Mouse (Mus musculus): ENCODE results near the gene Gadl1.

Gene Gadl1

DNA sequence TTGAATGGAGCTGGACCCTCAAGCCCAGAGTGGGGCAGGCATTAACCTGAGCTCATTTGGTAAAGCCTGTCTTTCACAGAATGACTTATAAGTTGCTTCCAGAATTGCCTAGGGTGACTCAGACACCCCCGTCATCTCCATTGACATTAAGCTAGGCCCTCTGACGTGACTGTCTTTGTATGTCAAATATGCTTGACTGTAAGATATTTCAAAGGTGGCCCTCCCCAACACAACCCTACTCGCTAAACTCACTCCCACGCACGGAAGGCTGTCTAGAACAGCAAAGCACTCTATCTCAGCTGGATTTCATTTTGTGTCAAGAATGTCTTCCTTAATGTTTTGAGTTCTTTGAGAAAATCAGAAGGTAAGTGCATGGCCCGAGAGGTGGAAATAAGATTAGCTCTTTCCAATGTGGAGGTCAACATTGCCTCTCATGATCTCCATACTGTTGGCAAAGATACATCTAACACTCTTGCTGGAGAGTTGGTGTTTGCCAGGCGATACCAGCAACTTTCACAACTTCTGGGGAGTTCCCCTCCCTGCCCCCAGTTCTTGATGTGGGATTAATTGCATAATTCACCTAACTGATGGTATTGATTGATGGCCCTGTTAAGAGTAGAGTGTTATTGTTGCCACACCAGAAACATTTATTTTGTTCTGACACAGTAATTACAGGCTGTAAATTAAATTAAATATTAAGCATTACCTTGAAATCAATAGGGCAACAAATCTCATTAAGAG is 182.0 kb downstream of the Gadl1 start:
- no peak for DNase-seq

DNA sequence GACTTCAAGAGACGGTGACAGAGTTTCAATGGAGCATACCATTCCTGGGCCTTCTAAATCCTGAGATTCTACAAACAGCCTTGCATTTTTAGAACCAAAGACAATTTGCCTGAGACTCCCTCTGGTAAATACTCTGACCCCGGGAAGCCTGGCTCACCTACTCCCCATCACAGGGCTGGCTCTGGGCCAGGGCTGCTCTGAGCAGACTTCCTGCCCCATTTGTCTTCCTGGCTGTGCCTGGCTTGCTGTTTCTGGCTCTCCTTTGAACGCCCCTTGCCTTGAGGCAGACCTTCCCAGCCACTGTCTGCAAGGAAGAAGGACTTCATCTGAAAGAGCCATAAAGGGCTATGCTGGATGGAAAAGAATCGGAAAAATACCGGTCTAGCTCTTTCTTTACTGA is 182.7 kb downstream of the Gadl1 start:
- DNase-seq: no peak

DNA sequence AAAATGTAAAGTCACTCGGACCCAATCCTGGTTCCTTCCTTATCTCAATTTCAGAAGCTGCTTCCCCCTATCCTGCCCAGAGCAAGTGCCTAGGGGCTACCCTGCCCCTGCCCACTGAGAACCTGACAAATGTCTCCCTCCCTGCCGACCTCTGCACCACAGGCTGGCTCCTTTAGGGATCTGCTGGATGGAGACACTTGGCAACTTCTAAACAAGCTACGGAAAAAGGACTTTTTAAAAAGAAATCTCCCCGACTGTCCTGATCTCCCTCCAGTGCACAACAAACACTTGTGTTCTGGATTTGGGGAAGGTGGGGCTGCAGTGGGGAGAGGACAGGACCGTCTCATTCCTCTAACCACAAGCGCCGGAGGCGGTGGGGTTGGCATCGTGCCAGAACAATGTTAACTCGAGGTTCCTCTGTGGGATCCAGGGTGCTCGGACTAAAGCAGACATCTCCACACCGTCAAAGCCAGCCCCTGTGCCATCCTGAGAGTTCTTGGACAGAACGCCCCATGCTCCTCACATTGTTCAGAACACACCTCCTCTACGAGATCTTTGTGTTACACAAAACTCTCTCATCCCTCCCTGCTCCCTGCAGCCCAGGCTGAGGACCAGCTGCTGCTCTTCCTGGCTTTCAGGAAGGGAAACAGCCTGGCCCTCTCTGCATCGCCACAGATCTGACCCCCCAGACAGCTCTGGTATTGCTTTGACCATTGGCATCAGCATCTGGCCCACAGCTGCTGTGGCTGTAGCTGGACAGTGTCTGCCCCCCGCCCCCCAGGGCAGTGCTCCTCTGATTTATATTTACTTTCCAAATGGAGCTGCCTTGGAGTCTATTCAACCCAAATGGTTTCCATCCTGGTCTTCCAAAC is 189.7 kb downstream of the Gadl1 start:
- DNase-seq: no peak

DNA sequence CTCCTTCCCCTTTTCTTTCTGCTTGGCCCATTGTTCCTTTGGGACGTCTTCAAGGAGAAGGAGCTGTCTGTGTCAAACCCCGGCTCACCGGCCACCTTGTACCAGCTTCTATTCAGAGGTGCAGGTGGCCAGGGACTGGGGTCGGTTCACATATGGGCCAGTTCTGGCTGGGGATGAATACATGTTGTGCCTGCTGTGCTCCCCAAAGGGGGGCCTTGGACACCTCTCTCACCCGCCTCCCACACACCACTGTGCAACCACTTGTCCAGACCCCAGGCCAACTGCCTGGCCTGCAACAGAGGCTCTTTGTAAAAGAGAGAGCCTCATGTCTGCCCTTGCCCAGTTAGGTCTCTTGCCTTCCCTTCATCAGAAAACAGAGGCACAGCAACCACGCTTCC is 190.3 kb downstream of the Gadl1 start:
- no peak for DNase-seq

DNA sequence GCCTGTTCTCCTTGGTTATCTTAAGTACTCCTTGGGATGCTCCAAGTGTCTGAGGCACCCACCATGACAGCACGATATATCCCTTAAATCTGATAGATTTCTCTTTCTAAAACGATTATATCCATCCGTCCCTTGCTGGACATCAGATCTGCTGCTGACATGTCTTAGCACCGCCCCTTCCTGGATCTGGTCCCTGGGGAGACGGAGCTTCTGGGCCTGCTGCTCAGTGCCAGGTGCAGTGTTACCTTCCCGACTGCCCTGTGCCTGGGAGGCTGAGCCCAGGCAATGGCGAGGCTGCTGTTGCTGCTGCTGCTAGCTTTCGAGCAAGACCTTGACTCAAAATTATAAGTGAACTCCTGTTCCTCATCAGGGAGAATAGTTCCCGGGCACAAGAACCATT is 190.8 kb downstream of the Gadl1 start:
- DNase-seq: no peak

DNA sequence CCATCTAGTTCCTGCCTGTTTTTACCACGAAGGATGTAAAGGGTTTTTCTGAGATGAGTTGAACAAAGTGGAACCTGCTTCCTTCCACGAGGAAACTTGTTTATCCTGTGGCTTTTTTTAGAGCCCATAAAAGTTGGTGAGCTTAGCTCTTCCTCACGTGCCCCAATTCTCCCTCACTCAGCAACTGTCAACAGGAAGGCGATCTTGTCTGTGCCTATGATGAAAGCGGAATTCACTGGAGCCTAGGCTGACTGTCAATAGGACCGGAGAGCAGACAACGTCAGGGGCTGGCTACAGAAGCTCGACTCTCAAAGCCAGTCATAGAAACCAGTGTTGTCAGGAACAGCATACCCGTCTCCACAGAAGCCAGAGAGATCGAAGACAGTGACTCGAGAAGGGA is 192.6 kb downstream of the Gadl1 start:
- no peak for DNase-seq

DNA sequence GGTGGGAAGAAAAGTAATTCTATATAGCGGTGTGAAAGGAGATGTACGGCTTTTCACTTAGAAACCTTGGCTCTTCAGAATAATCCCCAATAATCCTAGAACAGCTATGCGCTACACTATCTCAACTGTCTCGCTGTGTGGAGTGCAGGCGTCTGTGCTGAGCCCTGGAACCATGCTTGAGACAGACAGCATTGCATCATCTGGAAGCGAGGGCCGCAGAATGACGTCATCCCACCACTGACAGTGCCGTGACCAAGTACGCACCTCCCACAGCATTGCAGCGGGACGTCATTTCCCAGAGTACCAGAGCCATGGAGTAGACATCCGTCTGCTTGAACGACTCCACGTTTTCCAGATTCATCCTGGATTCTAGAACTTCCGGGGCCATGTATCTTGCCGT is 195.5 kb downstream of the Gadl1 start:
- no peak for DNase-seq

DNA sequence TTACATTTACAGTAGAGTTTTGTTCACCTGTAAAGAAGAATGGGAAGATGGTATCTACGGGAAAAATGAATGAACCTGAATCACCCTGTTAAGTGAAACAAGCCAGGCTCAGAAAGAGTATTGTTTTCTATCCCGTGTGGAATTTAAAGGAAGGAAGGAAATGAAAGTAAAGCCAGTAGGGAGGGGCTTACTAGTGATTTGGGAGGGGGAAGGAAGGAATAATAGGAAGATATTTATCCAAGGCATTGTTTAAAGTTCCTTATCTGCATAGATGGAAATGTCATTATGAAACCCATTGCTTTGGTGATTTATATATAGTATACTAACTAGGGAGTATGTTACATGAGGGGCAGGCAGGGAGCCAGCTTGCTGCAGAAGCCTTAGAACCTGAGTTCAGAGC is 199.5 kb downstream of the Gadl1 start:
- no peak for DNase-seq

DNA sequence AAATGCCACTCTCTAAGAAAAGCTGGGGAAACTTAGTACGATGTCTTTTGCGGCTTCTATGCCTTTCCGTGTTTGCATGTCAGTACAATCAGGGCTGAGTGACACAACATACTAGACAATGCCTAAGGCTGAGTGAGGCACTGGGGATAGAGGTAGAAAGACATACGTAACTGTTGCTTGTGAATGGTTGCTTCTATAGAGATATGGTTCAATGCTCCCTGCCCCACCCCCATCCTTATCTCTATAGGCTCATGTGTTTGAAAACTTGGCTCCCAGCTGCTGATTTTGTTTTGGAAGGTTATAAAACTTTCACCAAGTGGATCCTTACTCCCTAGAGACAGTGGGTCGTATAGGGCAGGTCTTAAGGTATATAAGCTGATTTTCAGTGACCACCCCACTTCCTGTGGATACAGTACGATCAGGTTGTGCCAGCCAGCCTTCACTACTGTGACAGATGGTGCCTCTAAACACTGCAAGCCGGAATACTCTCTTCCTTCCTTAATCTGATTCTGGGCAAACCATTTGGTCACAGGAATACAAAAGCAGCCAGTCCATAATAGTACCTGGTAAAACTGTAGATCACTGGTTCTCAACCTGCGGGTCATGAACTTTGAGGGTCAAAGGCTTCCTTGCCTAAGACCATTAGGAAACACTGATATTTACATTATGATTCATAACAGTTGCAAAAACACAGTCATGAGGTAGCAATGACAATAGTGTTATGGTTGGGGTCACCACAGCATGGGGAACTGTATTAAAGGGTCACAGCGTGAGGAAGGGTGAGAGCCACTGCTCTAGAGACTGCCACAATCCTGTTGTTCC is 202.1 kb downstream of the Gadl1 start:
- DNase-seq: no peak

DNA sequence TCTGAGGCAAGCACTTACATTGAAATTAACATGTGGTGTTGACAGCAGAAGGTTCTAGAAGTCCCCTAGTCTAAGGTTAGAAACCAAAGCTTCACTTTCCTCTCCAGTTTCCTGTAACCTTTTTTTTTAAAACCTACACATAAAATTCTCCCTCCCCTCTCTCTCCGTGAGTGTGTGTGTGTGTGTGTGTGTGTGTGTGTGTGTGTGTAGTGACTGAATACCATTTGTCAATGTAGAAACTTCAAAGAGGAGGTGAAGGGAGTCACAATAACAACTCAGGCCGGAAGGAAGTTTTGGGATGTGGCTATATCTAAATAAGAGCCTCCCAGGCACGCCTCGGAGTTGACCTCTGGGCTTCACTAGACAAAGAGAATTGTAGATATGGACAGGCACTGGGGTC is 205.1 kb downstream of the Gadl1 start:
- DNase-seq: no peak

DNA sequence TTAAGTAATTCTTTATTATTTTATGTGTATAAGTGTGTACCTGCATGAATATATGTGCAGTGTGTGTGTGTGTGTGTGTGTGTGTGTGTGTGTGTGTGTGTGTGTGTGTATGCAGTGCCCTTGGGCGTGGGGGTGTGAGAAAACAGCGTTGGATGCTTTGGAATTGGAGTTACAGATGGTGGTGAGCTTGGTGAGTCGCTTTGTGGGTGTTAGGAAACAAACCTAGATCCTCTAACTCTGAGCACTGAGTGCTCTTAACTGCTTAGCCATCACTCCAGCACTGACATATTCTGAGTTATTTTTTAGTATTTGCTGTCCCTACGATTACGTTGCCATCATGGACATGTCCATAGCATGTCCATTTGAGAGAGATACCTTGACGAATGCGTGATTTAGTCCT is 206.6 kb downstream of the Gadl1 start:
- no peak for DNase-seq

DNA sequence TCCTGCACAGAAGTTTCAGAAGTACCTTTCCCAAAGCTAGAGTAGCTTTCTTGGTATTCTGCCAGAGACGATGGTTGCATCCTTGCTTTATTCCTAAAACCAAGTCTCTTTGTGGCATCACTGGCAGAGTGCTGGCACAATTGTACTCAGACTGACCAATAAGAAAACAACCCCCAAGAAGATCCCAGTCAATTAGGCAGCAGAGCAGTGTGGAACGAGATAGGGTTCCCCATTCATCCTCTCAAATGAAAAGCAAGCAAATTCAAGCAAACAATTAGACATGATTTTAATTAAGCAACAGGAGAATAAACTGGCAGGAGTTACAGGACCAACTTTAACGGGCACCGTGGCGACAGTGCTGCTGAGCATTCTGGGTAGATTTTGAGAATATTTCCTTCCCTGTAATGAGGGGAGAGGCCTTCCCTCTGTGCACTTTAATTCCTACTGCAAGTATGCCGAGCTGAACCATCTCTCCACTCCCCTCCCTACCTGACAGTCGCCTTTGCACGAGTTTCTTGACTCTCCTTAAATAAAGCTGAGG is 209.1 kb downstream of the Gadl1 start:
- no peak for DNase-seq

DNA sequence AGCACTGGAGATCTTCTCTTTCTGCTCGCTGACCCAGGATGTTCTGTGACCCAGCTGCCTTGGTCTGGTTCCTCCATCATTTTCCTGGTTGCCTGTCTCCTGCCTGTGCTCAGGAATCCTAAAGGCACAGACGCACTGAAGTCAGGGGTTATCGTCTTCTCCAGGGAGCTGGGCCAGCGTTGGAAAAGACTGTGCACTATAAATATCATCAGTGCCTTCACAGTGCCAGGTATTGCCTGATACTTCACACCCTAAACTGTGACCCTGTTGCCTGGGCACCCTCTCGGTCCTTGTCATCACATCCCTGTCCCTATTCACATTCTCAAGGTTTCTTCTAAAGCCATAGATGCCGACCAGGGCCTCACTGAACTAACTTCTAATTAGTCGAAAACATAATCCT is 210.7 kb downstream of the Gadl1 start:
- no peak for DNase-seq

DNA sequence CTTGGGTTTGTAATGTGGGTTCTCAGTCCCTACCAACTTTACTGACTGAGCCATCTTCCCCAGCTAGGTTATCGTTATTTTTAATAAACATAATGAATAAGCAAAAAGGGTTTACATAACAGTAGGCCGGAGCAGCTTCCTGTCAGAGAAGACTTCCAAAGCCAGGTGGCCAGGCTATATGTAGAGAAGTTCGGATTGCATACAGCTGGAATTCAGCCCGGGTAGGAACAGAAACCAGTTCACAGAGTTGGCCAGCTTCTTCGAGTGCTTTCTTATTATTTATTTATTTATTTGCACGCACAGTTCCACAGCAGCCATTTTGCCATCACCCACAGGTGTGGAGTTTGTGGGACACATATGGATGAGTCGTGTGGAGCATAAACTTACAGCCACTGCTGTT is 212.2 kb downstream of the Gadl1 start:
- no peak for DNase-seq

DNA sequence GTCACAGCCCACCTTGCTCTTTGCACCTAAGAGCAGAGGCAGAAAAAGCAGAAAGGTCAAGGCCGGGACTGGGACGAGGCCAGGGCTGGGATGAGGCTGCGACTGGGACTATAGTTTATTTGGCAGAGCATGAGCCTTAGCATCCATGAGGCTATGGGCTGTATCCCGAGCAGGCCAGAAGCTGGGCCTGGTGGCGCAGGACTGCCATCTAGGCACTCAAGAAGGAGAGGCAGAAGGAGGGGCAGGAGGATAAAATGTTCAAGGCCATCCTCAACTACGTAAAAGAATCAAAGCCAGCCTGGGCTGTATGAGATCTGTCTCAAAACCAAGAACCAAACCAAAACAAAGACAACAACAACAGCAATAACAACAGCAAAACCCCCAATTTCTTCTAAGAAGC is 213.3 kb downstream of the Gadl1 start:
- DNase-seq: no peak

DNA sequence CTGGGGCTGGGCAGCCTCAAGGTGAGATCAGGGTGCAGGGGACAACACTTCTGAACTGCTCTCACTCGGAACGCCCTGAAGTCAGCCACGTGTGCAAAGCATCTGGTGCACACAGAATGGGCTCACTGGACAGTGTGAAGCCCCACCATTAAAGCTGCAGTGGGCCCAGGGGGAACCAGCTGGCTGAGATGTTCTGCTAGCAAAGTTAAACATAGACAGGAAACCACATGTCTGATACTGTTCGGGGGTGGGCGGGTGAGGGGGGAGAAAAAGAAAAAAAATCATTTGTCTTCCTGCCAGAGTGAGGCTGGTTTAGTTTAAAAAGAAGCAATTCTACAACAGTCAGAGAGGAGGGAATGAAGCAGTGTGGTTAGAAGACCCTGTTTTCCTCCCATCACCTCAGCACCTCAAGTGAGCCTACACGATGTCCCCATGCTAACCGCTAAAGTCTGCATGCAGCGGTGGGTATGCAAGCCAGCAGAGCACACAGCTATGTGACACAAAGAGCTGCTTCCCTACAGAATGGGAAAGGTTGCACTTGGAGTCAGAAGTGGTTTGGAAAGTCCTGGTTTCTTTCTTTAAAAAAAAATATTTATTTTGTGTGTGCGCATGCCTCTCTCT is 213.8 kb downstream of the Gadl1 start:
- DNase-seq: no peak
